Mouse (Mus musculus): ENCODE results near the gene Kcnh4.

The Kcnh4 gene

DNA sequence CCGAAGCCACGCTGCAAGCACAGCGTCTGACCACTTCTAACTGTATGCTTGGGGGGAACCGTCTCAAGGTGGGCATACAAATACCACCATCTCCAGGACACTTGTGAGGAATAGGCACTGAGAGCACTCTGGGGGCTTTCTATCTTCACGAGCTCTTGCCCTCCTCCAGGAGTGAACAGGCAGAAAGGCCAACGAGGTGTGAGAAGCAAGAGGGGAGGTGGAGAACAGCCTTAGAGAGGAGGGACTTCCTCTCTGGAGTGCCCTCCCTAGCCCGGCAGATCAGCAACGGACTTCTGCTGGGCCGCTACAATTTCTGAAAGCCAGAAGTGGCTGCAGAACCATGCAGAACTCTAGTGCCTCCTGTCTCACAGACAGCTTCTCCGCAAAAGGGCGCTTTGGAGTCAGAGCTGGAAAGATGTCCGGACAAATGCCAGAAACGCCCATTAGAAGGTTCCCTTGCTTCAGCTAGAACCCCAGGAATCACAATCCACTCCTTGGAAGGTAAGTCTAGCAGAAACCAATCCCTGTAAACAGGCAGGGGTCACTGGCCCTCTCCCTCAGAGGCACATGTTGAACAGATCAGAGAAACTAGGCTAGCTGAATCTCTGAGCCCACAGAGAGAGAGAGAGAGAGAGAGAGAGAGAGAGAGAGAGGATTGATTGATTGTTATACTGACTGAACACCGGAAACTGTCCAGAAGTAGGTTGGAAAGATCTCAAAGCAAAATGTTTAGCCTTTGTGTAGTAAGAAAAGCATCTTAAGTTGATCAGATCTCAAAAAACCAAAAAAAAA lies 23.6 kb downstream of the Kcnh4 start:
- DNase-seq (ENCODE audit: inconsistent age in 2 of 2, low spot score in 1 of 2) = peak in 1 of 2 experiments; percentile 62

DNA sequence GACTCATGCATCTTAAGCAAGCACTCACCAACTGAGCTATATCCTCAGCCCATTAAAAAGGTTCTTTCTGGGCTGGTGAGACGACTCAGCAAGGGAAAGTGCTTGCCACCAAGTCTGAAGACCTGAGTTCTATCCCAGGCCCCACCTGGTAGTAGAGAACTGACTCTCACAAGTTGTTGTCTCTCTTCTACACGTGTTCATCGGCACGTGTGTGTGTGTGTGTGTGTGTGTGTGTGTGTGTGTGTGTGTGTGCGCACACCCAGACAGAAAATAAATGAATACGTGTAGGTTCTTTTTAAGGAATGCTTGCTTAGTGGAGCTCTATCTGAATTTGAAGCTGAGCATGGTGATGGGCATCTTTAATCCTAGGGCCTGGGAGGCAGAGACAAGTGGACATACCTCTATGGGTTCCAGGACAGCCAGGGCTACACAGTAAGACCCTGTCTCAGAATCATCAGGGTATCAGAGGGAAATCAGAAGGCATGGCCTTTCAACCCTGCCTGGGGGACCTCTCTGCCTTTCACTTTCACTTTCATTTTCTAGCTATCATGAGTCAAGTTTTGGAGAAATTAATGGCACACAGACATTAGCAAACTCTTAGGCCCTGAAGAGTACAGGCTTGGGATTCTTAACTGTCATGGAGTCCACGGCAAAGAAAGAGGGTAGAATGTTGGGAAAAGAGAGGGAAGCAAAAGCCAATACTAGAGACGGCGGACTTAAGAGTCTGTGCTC lies 24.4 kb downstream of the Kcnh4 start:
- DNase-seq (ENCODE audit: inconsistent age in 2 of 2, low spot score in 1 of 2) = no peak

DNA sequence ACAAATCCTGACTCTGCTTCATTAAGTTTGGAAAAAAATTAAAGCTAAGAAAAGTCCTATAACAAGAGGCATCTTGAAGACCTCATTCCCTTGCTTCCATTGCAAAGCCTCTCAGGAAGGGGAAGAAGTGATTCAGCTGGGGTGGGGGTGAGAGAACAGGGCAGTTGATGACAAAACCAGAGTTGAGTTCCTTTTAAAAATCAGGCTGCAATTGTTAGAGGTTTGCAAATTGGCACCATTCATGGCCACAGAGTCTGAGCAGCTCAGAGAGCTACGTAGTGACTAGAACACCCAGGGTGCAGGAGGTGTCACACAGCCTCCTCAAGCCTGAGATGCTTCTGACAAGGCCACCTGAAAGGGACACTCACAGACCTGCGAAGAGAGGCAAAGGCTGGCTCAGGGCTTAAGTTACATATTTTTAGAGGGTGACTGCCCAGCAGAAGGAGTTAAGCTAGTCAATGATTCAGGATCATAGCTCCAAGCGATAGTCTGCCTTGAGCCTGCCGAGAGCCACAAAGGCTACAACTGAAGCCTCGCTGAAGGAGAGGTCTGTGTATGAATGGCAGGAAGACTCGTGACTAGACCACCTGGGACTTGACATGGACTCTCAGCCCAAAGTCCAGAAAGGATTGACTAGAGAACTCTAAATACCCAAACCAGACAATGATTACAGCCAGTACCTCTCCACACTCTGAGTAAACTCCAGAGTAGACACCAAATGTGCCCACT lies 29.1 kb downstream of the Kcnh4 start:
- no peak for DNase-seq (ENCODE audit: inconsistent age in 2 of 2, low spot score in 1 of 2)

DNA sequence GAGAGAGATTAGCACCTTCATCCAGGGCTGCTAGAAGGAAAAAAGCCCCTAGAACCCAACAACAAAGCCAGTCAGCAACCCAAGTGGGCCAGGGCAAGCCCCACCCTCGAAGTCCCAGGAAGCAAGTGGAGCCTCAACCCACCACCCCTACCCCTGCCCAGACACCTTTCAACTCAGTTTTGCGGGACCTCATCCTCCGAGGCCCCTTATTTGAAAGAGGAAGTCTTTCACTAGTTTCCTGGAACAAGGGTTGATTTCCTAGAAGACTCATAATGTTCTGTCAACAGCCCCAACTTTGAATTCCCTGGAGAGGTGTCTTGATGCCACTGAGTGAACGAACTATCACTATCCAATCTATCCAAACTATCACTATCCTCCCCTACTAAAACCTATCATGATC lies 29.8 kb downstream of the Kcnh4 start:
- DNase-seq (ENCODE audit: inconsistent age in 2 of 2, low spot score in 1 of 2) = peak in 1 of 2 experiments; percentile 26

DNA sequence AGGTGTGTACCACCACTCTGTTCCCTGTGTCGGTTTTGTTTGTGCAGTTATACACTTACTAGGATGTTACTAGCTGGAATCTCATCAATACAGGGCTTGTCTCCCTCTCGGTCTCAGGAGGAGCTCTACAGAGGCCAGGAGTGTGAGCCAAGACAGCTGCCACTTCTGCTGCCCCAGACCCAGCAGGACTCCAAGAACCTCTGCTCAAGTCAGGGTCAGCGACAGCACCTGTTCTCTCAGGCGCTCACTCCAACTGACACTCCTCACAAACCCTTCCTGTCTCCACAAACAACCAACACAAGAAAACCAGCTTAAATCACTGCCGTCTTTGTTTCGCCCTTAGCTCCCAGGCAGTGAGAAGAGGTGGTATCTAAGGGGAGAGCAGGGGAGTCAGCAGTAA lies 31.1 kb downstream of the Kcnh4 start:
- no peak for DNase-seq (ENCODE audit: inconsistent age in 2 of 2, low spot score in 1 of 2)

DNA sequence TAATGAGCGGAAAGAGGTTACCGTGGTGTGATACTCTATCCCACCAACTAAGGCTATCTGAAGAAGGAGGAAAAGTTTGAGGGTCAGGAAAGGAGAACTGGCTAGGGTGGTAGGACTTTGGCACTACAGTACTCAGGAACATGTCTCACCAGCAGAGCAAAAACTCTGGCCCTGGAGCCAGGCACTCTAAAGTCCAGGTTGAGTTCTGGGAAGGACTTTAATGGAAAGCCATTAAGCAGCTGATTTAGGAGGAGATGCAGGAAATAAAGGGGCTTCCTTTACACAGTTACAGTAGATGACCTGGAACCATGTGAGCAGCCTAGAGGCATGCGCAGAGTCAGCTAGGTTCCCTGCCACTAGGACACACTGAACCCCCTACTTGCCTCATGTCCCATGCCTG lies 32.5 kb downstream of the Kcnh4 start:
- DNase-seq (ENCODE audit: inconsistent age in 2 of 2, low spot score in 1 of 2) = peak in 1 of 2 experiments; percentile 24

DNA sequence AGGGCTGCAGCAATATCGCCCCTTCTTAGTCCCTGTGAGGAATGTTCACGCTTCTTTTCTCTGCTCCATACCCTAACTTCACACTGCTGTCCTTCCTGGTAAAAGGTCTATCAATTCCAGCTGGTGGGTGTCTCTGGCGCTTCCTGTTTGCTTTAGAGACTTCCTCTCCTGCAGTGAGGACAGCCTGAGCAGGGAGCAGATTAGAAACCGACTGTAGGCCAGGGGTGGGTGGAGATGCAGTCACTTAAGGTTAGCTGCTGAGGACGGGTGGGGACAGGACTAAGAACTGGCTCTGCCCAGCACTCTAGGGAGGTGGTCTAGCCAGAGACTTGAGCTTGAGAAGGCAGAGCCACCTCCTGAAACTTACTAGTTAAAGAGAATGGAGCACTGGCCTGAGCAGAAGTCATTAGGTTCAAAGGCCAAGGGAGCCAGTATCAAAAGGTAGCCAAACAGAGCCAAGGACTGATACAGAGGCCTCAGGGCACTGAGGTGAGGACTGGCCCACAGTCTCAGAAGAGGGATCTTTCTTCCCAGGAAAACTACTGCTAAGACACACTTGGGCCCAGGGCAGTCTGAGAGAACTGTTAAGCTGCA lies 34.7 kb downstream of the Kcnh4 start:
- peak in 1 of 2 experiments; percentile 58 for DNase-seq (ENCODE audit: inconsistent age in 2 of 2, low spot score in 1 of 2)

DNA sequence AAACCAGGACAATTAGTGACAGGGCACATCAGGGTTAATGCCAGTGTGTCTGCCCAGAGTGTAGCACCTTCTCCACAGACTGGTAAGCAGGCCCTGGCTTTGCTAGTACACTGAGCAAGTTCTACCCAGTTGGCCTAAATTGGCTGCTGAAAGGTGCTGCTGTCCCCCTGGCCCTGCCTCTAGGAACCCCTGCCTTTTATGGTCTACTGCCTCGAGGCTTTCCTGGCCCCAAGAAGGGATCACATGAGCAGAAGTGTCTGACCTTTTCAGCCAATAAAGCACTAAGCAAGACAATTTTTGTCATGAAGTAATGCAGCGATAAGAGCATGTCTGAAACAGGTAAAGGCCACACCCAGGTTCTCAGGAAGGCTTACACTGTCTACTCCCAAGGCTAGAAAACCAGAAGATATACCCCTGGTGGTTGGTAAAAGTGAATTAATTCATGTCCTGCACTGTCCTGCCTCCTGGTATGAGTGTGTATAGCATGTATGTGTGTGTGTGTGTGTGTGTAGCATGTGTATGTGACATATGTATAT lies 37.2 kb downstream of the Kcnh4 start:
- peak in 1 of 2 experiments; percentile 30 for DNase-seq (ENCODE audit: inconsistent age in 2 of 2, low spot score in 1 of 2)

DNA sequence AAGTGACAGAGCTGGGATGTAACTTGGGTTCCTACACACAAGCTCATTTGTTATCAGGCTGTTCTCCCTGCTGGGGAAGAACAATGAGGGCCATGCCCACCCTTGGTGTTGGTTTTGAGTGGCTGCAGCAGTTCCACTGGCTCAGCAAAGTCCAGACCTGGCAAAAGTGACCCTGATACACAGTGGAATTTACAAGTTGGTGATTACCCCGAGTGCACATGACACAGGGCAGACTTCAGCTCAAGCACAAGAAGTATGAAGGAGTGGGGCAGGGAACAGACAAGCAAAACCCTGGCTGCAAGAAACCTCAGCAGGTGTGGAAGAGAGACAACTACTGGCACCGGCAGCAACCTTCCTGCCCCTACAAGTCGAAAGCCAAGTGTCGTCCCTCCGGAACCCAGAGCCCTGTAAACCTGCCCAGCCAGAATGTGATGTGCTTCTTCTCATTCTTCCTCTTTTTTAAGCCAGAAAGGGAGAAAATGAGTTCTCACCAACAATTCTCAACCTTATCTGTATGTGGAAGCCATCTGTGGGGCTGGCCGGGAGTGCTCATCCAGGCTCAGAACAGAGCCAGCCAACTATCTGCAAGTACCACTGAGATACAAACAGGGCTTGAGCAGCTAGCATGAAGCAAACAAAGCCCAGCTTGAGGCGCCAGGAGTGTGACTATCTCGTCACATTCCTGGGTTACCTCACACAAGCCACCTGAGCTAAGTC lies 37.8 kb downstream of the Kcnh4 start:
- peak in 1 of 2 experiments; percentile 35 for DNase-seq (ENCODE audit: inconsistent age in 2 of 2, low spot score in 1 of 2)

DNA sequence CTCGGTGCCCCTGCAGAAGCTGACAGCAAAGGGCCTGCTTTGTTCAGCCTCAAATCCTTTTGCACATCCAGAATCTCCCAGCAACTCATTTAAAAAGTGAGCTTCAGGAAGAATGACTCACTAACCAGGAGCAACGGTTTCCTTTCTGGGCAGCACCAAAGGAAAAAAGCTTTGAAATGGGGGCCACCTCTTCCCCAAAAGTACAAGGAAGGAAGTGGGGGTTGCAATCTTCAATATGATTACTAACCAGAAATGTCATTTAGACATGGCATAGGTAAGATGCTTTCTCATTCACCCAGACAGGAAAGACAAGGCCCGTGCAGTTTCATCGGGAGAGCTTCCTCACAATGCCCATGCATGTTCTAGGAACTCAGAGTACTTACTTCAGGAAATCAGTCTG lies 38.5 kb downstream of the Kcnh4 start:
- DNase-seq (ENCODE audit: inconsistent age in 2 of 2, low spot score in 1 of 2) = peak in 1 of 2 experiments; percentile 76

DNA sequence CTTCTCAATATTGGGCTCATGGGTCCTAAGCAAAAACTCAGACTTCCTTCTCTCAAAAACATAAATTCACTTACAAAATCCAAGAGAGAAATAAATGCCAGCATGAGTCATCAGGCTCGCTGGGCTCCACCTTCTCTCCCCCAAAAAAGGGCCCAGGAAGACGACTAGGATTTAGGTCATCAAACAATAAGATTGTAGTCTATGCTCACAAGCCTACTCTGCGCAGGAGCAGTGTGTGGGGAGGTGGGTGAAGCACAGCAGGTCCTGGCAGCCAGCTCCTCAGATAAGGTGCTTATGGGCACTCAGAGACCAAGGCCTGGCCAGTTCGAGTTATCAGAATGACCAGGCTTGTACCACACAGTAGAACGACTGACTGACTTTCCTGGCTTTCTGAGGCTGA lies 39.4 kb downstream of the Kcnh4 start:
- peak in 1 of 2 experiments; percentile 85 for DNase-seq (ENCODE audit: inconsistent age in 2 of 2, low spot score in 1 of 2)

DNA sequence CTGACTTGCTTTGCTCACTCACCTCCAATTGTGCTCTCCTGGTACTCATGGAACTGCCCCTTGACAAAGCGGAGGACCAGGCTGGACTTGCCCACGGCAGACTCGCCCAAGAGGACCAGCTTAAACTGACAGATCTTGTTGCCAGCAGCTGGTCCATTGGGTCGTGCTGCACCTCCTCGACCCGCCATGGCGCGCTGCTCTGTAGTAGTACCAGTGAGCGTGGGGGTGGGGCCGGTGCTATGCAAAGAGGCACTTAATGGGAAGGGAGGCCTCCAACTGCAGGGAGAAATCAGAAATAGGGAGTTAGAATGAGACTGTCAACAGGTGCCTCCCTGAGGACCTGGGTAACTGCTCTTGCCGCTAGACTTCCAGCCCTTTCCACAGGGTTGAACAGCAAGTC lies 39.8 kb downstream of the Kcnh4 start:
- DNase-seq (ENCODE audit: inconsistent age in 2 of 2, low spot score in 1 of 2) = no peak

DNA sequence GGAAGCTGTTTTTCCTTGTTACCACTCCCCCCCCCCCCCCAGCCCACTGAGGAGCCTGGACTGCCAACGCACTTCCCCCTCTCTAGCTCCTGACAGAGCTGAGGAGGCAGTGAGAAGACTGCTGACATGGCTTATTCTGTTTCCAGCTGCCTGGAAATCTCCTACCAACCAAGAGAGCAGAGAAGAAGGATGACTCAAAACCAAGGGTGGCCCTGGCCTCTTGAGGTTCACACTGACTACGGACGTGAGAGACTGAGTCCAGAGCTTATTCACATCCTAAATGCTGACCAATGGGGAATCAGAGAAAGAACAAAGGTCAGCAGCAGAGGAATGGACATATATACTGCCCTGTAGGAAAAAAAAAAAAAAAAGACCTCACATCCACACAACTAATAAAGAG lies 40.4 kb downstream of the Kcnh4 start:
- DNase-seq (ENCODE audit: inconsistent age in 2 of 2, low spot score in 1 of 2) = peak in 1 of 2 experiments; percentile 72

DNA sequence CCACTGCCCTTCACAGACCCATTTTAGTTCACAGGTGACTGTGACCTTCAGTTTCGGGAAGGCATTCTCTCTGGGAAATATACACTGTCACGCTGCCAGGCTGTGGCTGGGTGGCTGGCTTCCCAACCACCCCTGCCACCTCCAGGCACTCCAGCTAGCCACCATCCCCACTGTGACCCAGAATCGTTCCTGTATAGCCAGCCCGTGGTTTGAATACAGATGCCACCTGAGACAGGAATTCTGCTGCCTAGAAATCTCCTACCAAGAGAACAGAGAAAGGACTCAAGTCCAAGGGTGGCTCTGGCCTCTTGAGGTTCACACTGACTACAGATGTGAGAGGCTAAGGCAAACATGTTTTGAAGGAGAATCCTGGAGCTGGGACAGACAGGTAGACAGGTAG lies 40.9 kb downstream of the Kcnh4 start:
- DNase-seq (ENCODE audit: inconsistent age in 2 of 2, low spot score in 1 of 2) = peak in 1 of 2 experiments; percentile 41

DNA sequence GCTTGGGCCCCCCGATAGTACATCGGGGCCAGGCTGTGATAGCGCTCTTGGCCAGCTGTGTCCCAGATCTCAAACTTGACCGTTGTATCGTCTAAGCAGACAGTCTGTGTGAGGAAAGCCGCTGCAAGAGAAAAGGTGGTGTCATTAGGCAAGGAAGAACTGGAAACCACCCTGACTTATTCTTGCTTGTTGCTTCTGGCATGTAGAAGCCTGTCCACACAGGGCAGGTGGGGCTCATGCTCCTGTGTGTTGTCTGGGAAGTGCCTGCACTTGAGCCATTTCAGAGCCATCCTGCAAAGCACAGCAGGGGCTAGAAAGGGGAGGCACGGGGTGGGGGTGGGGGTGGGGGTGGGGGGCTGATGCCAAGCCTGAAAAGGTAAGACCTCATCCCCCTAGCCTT lies 41.3 kb downstream of the Kcnh4 start:
- DNase-seq (ENCODE audit: inconsistent age in 2 of 2, low spot score in 1 of 2) = no peak

DNA sequence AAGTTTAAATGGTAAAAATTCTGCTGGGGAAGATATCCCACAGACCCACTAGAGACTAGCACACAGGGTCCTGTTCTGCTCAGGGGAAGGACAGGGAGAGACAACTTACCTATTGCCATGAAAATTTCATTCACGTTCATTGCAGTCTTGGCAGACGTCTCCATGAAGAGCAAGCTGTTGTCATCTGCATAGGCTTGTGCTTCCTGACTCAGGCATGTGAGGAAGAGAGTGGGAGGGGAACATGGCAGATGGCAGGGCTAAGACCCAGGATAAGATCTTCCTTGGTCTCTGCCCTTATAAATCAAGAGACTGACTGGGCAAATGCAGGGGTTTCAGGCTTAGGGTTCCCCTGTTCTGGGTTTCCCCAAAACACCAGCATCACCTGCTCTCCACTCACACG lies 43.1 kb downstream of the Kcnh4 start:
- DNase-seq (ENCODE audit: inconsistent age in 2 of 2, low spot score in 1 of 2) = no peak

DNA sequence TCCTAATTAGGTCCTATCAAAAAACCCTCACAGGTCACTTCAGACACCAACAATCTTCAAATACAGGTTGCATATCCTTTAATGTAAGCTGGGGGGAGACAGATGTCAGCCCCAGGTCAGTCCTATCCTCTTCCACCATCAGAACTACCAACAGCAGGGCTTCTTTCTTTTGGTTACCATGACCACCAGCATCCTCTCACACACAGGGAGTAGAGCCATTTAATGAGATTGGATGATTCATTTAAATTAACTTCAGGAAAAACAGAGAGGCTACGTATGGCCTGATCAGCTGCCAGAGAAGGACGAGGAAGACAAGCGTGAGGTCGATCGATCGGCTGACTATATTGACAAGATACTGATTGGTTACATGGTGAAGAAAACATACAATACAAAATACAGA lies 44.8 kb downstream of the Kcnh4 start:
- DNase-seq (ENCODE audit: inconsistent age in 2 of 2, low spot score in 1 of 2) = no peak

DNA sequence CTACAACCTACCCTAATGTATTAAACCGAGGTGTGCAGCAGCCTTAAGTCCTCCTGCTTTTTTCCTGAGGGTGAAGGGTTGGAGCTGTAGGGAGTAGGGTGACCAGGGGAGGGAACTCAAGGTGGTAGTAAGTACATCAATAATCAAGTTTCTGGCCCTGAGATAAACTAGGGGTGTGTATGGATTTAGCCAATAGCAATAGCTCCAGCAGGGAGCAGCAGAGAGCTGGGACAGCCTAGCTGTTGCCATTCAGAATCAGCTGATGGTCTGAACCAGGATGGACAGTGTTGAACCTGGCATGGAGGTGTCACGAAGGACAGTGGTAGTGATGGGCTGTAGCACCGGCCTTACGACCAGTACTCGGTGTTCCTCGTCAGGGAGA lies 45.2 kb downstream of the Kcnh4 start:
- DNase-seq (ENCODE audit: inconsistent age in 2 of 2, low spot score in 1 of 2) = peak; percentile 80 to 94

DNA sequence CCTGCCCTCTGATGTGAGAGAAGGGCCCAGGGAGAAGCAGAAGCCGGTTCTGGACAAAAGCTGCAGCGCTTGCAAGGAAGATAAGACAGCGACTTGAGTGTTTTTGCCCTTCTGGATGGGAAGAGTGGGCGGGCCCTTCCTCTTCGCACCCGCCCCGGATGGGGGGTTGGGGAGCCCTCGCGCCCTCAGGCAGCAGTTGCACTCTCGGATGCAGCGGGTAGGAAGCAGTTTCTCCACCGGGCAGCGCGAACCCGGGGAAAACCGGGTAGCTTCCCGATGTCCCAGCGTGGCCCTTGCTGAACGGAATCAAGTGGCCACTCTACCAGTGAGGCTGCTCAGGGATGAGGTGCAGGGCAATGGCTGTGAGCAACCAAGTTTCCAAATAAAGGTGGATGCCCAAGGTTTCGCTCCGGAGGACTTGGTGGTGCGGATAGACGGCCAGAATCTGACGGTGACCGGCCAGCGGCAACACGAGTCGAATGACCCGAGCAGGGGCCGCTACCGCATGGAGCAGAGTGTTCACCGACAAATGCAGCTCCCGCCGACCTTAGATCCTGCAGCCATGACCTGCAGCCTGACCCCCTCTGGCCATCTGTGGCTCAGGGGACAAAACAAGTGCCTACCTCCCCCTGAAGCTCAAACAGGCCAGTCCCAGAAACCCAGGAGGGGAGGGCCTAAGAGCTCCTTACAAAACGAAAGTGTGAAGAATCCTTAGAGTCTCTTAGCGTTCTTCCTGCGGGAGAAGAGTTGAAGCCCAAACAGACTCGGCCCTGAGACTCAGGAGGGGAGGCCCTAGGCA lies 45.8 kb downstream of the Kcnh4 start, which contains the start of gene Hspb9:
Hspb9 (plus strand) TSS at position 116 of the 799 bp plus-strand sequence.
- peak; percentile 86 to 91 for DNase-seq (ENCODE audit: inconsistent age in 2 of 2, low spot score in 1 of 2)

DNA sequence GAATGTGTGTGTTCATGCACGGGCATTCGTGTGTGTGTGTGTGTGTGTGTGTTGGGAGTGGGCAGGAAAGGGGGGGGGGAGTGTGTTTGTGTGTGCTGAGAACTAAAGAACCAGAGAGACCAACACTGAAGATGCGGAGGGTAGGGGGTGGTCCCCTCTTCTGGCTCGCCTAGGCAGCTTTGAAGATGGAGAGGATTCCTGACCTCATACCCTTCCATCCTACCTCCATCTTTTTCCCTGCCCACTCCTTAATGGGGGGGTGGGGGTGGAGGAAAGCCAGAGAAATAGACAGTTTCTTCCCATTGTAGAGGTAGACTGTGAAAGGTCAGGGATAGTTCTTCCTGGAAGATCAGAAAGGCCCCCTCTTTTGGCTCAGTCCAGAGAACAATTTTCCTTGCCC lies 46.6 kb downstream of the Kcnh4 start:
- no peak for DNase-seq (ENCODE audit: inconsistent age in 2 of 2, low spot score in 1 of 2)

Data from adrenal gland, adult (tissue).